Mouse (Mus musculus): ENCODE results near the gene Tmx1. TPM values are rescaled to one million over a fixed set of nuclear protein-coding genes. Genes with fewer than 3 reads are reported as not detected.

The Tmx1 gene
- polyA plus RNA-seq, 1 experiment from 2014 or later = 126 TPM

- no peaks in the 10 kb centered on the region for H3K36me3 ChIP-seq (ENCODE audit: control insufficient read depth, insufficient read depth, low read length)
- H3K4me3 ChIP-seq (ENCODE audit: low read length) = no peak overlapping the region
- 30% methylated on average over 8 of the region's 8 CpGs for WGBS
- no peak overlapping the region for H3K4me2 ChIP-seq (ENCODE audit: low read depth, low read length)
- no peaks in the 10 kb centered on the region for H3K9me3 ChIP-seq (ENCODE audit: control insufficient read depth, low read length)
- no peaks in the 10 kb centered on the region for H3K27me3 ChIP-seq (ENCODE audit: control insufficient read depth, insufficient read depth, low read depth, low read length)
- H3K4me1 ChIP-seq (replicated peaks; ENCODE audit: control insufficient read depth, insufficient read depth, low read length) = no peaks in the 10 kb centered on the region
- no peak overlapping the region for H3K27ac ChIP-seq (ENCODE audit: low read length)
- no peak for ATAC-seq (ENCODE audit: low read depth)
- H3K9ac ChIP-seq (ENCODE audit: low read length) = no peak overlapping the region
Observed at GRCm38 (mm10) chr12:70430307-70430950, 22.5 kb upstream of the Tmx1 start.

- Histone ChIP-seq H3K4me2 (ENCODE audit: low read depth, low read length) (no peak overlapping the region), H3K4me1 (replicated peaks; ENCODE audit: control insufficient read depth, insufficient read depth, low read length) (no peaks in the 10 kb centered on the region), H3K27me3 (ENCODE audit: control insufficient read depth, insufficient read depth, low read depth, low read length) (no peaks in the 10 kb centered on the region), H3K4me3 (ENCODE audit: low read length) (no peak overlapping the region), H3K9ac (ENCODE audit: low read length) (no peak overlapping the region), H3K27ac (ENCODE audit: low read length) (no peak overlapping the region), H3K36me3 (ENCODE audit: control insufficient read depth, insufficient read depth, low read length) (no peaks in the 10 kb centered on the region), H3K9me3 (ENCODE audit: control insufficient read depth, low read length) (no peaks in the 10 kb centered on the region)
- 51% methylated on average over 5 of the region's 5 CpGs for WGBS
- no peak for ATAC-seq (ENCODE audit: low read depth)
Observed at GRCm38 (mm10) chr12:70431428-70431827, 21.5 kb upstream of the Tmx1 start.

GRCm38 (mm10) chr12:70449961-70450360, 2.9 kb upstream of the Tmx1 start:
- Histone ChIP-seq H3K27me3 (ENCODE audit: control insufficient read depth, insufficient read depth, low read depth, low read length) (no peaks in the 10 kb centered on the region), H3K27ac (ENCODE audit: low read length) (no peak overlapping the region), H3K4me3 (ENCODE audit: low read length) (no peak overlapping the region), H3K4me1 (replicated peaks; ENCODE audit: control insufficient read depth, insufficient read depth, low read length) (peaks cover 10% of the 10 kb centered on the region), H3K9me3 (ENCODE audit: control insufficient read depth, low read length) (no peaks in the 10 kb centered on the region), H3K9ac (ENCODE audit: low read length) (no peak overlapping the region), H3K4me2 (ENCODE audit: low read depth, low read length) (no peak overlapping the region), H3K36me3 (ENCODE audit: control insufficient read depth, insufficient read depth, low read length) (no peaks in the 10 kb centered on the region)
- ATAC-seq (ENCODE audit: low read depth) = no peak

GRCm38 (mm10) chr12:70451533-70451932, 1.4 kb upstream of the Tmx1 start:
- Histone ChIP-seq H3K9me3 (ENCODE audit: control insufficient read depth, low read length) (no peaks in the 10 kb centered on the region), H3K4me2 (ENCODE audit: low read depth, low read length) (no peak overlapping the region), H3K36me3 (ENCODE audit: control insufficient read depth, insufficient read depth, low read length) (no peaks in the 10 kb centered on the region), H3K4me1 (replicated peaks; ENCODE audit: control insufficient read depth, insufficient read depth, low read length) (peaks cover 12% of the 10 kb centered on the region), H3K4me3 (ENCODE audit: low read length) (no peak overlapping the region), H3K27ac (ENCODE audit: low read length) (no peak overlapping the region), H3K9ac (ENCODE audit: low read length) (no peak overlapping the region), H3K27me3 (ENCODE audit: control insufficient read depth, insufficient read depth, low read depth, low read length) (no peaks in the 10 kb centered on the region)
- no peak for ATAC-seq (ENCODE audit: low read depth)
- 91% methylated on average over 3 of the region's 3 CpGs for WGBS

- peak overlapping the region; percentile 81 for H3K4me3 ChIP-seq (ENCODE audit: low read length)
- H3K9me3 ChIP-seq (ENCODE audit: control insufficient read depth, low read length) = no peaks in the 10 kb centered on the region
- H3K4me2 ChIP-seq (ENCODE audit: low read depth, low read length) = peak overlapping the region; percentile 72
- no peaks in the 10 kb centered on the region for H3K36me3 ChIP-seq (ENCODE audit: control insufficient read depth, insufficient read depth, low read length)
- H3K4me1 ChIP-seq (replicated peaks; ENCODE audit: control insufficient read depth, insufficient read depth, low read length) = peaks cover 12% of the 10 kb centered on the region
- H3K27me3 ChIP-seq (ENCODE audit: control insufficient read depth, insufficient read depth, low read depth, low read length) = no peaks in the 10 kb centered on the region
- ATAC-seq (ENCODE audit: low read depth) = no peak
- WGBS = 65% methylated on average over 2 of the region's 2 CpGs
- H3K9ac ChIP-seq (ENCODE audit: low read length) = peak overlapping the region; percentile 76
- no peak overlapping the region for H3K27ac ChIP-seq (ENCODE audit: low read length)
Observed at GRCm38 (mm10) chr12:70452143-70452542, 752 bp upstream of the Tmx1 start.

- H3K9me3 ChIP-seq (ENCODE audit: control insufficient read depth, low read length) = no peaks in the 10 kb centered on the region
- ATAC-seq (ENCODE audit: low read depth) = no peak
- H3K36me3 ChIP-seq (ENCODE audit: control insufficient read depth, insufficient read depth, low read length) = peaks cover 19% of the 10 kb centered on the region
- 87% methylated on average over 8 of the region's 8 CpGs for WGBS
- H3K4me3 ChIP-seq (ENCODE audit: low read length) = no peak overlapping the region
- H3K27me3 ChIP-seq (ENCODE audit: control insufficient read depth, insufficient read depth, low read depth, low read length) = no peaks in the 10 kb centered on the region
- no peak overlapping the region for H3K4me2 ChIP-seq (ENCODE audit: low read depth, low read length)
- H3K9ac ChIP-seq (ENCODE audit: low read length) = no peak overlapping the region
- peaks cover 12% of the 10 kb centered on the region for H3K4me1 ChIP-seq (replicated peaks; ENCODE audit: control insufficient read depth, insufficient read depth, low read length)
- H3K27ac ChIP-seq (ENCODE audit: low read length) = no peak overlapping the region
Observed at GRCm38 (mm10) chr12:70455226-70455625, 2.3 kb downstream of the Tmx1 start.

GRCm38 (mm10) chr12:70459546-70459945, 6.7 kb downstream of the Tmx1 start:
- no peak overlapping the region for H3K4me3 ChIP-seq (ENCODE audit: low read length)
- H3K27ac ChIP-seq (ENCODE audit: low read length) = no peak overlapping the region
- no peaks in the 10 kb centered on the region for H3K27me3 ChIP-seq (ENCODE audit: control insufficient read depth, insufficient read depth, low read depth, low read length)
- peaks cover 27% of the 10 kb centered on the region for H3K36me3 ChIP-seq (ENCODE audit: control insufficient read depth, insufficient read depth, low read length)
- H3K4me1 ChIP-seq (replicated peaks; ENCODE audit: control insufficient read depth, insufficient read depth, low read length) = 0 out of 2 replicates have a peak, but pooled peaks cover 2% of the 10 kb centered on the region
- WGBS = 97% methylated on average over 1 of the region's 1 CpGs
- no peaks in the 10 kb centered on the region for H3K9me3 ChIP-seq (ENCODE audit: control insufficient read depth, low read length)
- no peak overlapping the region for H3K4me2 ChIP-seq (ENCODE audit: low read depth, low read length)
- ATAC-seq (ENCODE audit: low read depth) = no peak
- no peak overlapping the region for H3K9ac ChIP-seq (ENCODE audit: low read length)

GRCm38 (mm10) chr12:70464016-70464415, 11.1 kb downstream of the Tmx1 start:
- Histone ChIP-seq H3K9ac (ENCODE audit: low read length) (no peak overlapping the region), H3K36me3 (ENCODE audit: control insufficient read depth, insufficient read depth, low read length) (peaks cover 38% of the 10 kb centered on the region), H3K4me2 (ENCODE audit: low read depth, low read length) (no peak overlapping the region), H3K9me3 (ENCODE audit: control insufficient read depth, low read length) (no peaks in the 10 kb centered on the region), H3K27me3 (ENCODE audit: control insufficient read depth, insufficient read depth, low read depth, low read length) (no peaks in the 10 kb centered on the region), H3K4me3 (ENCODE audit: low read length) (no peak overlapping the region), H3K4me1 (replicated peaks; ENCODE audit: control insufficient read depth, insufficient read depth, low read length) (no peaks in the 10 kb centered on the region), H3K27ac (ENCODE audit: low read length) (no peak overlapping the region)
- 81% methylated on average over 4 of the region's 4 CpGs for WGBS
- no peak for ATAC-seq (ENCODE audit: low read depth)

- Histone ChIP-seq H3K36me3 (ENCODE audit: control insufficient read depth, insufficient read depth, low read length) (no peaks in the 10 kb centered on the region), H3K9ac (ENCODE audit: low read length) (no peak overlapping the region), H3K4me3 (ENCODE audit: low read length) (no peak overlapping the region), H3K9me3 (ENCODE audit: control insufficient read depth, low read length) (no peaks in the 10 kb centered on the region), H3K27me3 (ENCODE audit: control insufficient read depth, insufficient read depth, low read depth, low read length) (no peaks in the 10 kb centered on the region), H3K4me1 (replicated peaks; ENCODE audit: control insufficient read depth, insufficient read depth, low read length) (0 out of 2 replicates have a peak, but pooled peaks cover 2% of the 10 kb centered on the region), H3K27ac (ENCODE audit: low read length) (no peak overlapping the region), H3K4me2 (ENCODE audit: low read depth, low read length) (no peak overlapping the region)
- WGBS = 63% methylated on average over 3 of the region's 3 CpGs
- no peak; the same call in 1 of the 2 replicates for ATAC-seq (ENCODE audit: low read depth)
Observed at GRCm38 (mm10) chr12:70475336-70475735, 22.4 kb downstream of the Tmx1 start.

Data from lung, embryonic 16.5 days (tissue).